Mouse (Mus musculus): ENCODE results near the gene Tnfsfm13. TPM values are rescaled to one million over a fixed set of nuclear protein-coding genes. Genes with fewer than 3 reads are reported as not detected.

Gene Tnfsfm13
- polyA plus RNA-seq, 1 experiment from 2014 or later = 1.1 TPM

- peaks cover 27% of the 10 kb centered on the region for H3K4me1 ChIP-seq (ENCODE audit: control insufficient read depth, low read depth, low read length)
- H3K27me3 ChIP-seq (ENCODE audit: control insufficient read depth, insufficient read depth, low read depth, low read length) = no peaks in the 10 kb centered on the region
- H3K4me3 ChIP-seq (ENCODE audit: low read depth, low read length) = no peak overlapping the region
- H3K36me3 ChIP-seq (ENCODE audit: control insufficient read depth, insufficient read depth) = no peaks in the 10 kb centered on the region
- 27% methylated on average over 5 of the region's 5 CpGs for WGBS (ENCODE audit: insufficient replicate concordance)
- no peak overlapping the region for H3K4me2 ChIP-seq (ENCODE audit: low read depth, low read length)
- H3K9me3 ChIP-seq (replicated peaks; ENCODE audit: control insufficient read depth, low read length) = no peaks in the 10 kb centered on the region
- H3K27ac ChIP-seq (ENCODE audit: low read length) = no peak overlapping the region; the same call in 1 of the 2 replicates
- peak; percentile 53 for ATAC-seq (ENCODE audit: low read depth)
- H3K9ac ChIP-seq (ENCODE audit: low read depth, low read length) = no peak overlapping the region
Observed at GRCm38 (mm10) chr11:69715929-69716328, 20.0 kb upstream of the Tnfsfm13 start.

- Histone ChIP-seq H3K36me3 (ENCODE audit: control insufficient read depth, insufficient read depth) (no peaks in the 10 kb centered on the region), H3K27ac (ENCODE audit: low read length) (peak overlapping the region; percentile 9; the same call in 1 of the 2 replicates), H3K9me3 (replicated peaks; ENCODE audit: control insufficient read depth, low read length) (no peaks in the 10 kb centered on the region), H3K9ac (ENCODE audit: low read depth, low read length) (no peak overlapping the region), H3K4me1 (ENCODE audit: control insufficient read depth, low read depth, low read length) (peaks cover 28% of the 10 kb centered on the region), H3K4me3 (ENCODE audit: low read depth, low read length) (no peak overlapping the region), H3K4me2 (ENCODE audit: low read depth, low read length) (no peak overlapping the region), H3K27me3 (ENCODE audit: control insufficient read depth, insufficient read depth, low read depth, low read length) (no peaks in the 10 kb centered on the region)
- WGBS (ENCODE audit: insufficient replicate concordance) = 59% methylated on average over 9 of the region's 9 CpGs
- ATAC-seq (ENCODE audit: low read depth) = no peak
Observed at GRCm38 (mm10) chr11:69715482-69715881, 19.6 kb upstream of the Tnfsfm13 start.

DNA sequence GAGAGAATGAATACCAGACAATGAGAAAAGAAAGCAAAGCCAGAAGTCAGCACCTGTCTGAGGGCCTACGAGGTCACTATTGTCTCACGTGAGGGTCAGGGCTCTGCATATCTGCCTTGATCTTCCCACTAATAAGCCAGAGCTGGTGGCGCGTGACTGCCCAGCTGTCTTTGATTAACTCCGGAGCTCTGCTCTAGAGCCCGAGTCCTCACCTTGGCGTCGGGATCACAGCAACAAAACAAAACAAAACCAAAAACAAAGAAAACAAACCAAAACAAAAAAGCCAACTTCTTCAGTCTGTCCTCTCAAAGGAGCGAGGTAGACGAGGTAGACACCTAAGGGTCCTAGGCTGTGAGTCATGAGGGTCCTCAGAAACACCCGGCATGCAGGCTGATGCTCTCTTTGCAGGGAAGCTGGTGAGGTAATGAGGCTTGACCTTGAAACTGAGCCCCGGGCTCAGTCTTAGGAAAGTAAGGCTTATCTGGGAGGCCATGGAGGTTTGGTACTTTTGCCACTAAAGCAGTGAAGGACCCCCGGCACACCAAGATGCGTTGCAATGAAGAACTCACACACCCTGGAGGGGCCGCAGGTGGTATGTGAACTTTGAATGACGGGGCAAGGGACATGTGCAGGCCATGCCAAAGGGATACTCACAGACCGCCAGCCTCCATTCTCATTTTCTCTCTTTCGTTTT lies 18.9 kb upstream of the Tnfsfm13 start:
- Histone ChIP-seq H3K9ac (ENCODE audit: low read depth, low read length) (no peak overlapping the region), H3K4me2 (ENCODE audit: low read depth, low read length) (no peak overlapping the region), H3K27me3 (ENCODE audit: control insufficient read depth, insufficient read depth, low read depth, low read length) (no peaks in the 10 kb centered on the region), H3K4me1 (ENCODE audit: control insufficient read depth, low read depth, low read length) (peaks cover 35% of the 10 kb centered on the region), H3K9me3 (replicated peaks; ENCODE audit: control insufficient read depth, low read length) (no peaks in the 10 kb centered on the region), H3K4me3 (ENCODE audit: low read depth, low read length) (no peak overlapping the region), H3K36me3 (ENCODE audit: control insufficient read depth, insufficient read depth) (no peaks in the 10 kb centered on the region), H3K27ac (ENCODE audit: low read length) (no peak overlapping the region)
- WGBS (ENCODE audit: insufficient replicate concordance) = 79% methylated on average over 18 of the region's 18 CpGs
- ATAC-seq (ENCODE audit: low read depth) = no peak

- no peaks in the 10 kb centered on the region for H3K27me3 ChIP-seq (ENCODE audit: control insufficient read depth, insufficient read depth, low read depth, low read length)
- H3K9ac ChIP-seq (ENCODE audit: low read depth, low read length) = no peak overlapping the region
- H3K4me1 ChIP-seq (ENCODE audit: control insufficient read depth, low read depth, low read length) = peaks cover 25% of the 10 kb centered on the region
- H3K27ac ChIP-seq (ENCODE audit: low read length) = no peak overlapping the region
- H3K4me2 ChIP-seq (ENCODE audit: low read depth, low read length) = no peak overlapping the region
- no peak overlapping the region for H3K4me3 ChIP-seq (ENCODE audit: low read depth, low read length)
- no peaks in the 10 kb centered on the region for H3K9me3 ChIP-seq (replicated peaks; ENCODE audit: control insufficient read depth, low read length)
- no peaks in the 10 kb centered on the region for H3K36me3 ChIP-seq (ENCODE audit: control insufficient read depth, insufficient read depth)
- no peak for ATAC-seq (ENCODE audit: low read depth)
- WGBS (ENCODE audit: insufficient replicate concordance) = 75% methylated on average over 20 of the region's 20 CpGs
Observed at GRCm38 (mm10) chr11:69712954-69713672, 17.2 kb upstream of the Tnfsfm13 start.

DNA sequence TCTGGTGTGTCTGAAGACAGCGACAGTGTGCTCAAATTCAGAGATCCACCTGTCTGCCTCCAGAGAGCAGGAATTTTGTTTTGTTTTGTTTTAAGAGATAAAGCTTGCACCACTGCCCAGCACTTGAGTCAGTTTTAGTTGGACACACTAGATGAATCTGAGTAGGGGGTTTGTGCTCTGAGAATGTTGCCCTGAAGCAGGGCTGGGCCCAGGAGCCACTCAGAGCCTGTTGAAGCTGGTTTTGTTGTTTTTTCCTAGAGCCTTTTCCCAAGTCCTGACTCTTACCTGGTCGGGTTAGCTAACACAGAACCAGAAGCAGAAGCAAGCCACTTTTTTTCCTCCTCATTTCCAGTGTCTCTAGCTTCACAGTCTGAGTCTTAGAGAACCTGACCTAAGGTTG lies 15.2 kb upstream of the Tnfsfm13 start:
- no peak for ATAC-seq (ENCODE audit: low read depth)
- Histone ChIP-seq H3K4me2 (ENCODE audit: low read depth, low read length) (no peak overlapping the region), H3K4me1 (ENCODE audit: control insufficient read depth, low read depth, low read length) (peaks cover 14% of the 10 kb centered on the region), H3K27me3 (ENCODE audit: control insufficient read depth, insufficient read depth, low read depth, low read length) (no peaks in the 10 kb centered on the region), H3K9me3 (replicated peaks; ENCODE audit: control insufficient read depth, low read length) (no peaks in the 10 kb centered on the region), H3K9ac (ENCODE audit: low read depth, low read length) (no peak overlapping the region), H3K4me3 (ENCODE audit: low read depth, low read length) (no peak overlapping the region), H3K27ac (ENCODE audit: low read length) (no peak overlapping the region), H3K36me3 (ENCODE audit: control insufficient read depth, insufficient read depth) (no peaks in the 10 kb centered on the region)
- 64% methylated on average over 2 of the region's 2 CpGs for WGBS (ENCODE audit: insufficient replicate concordance)

- Histone ChIP-seq H3K36me3 (ENCODE audit: control insufficient read depth, insufficient read depth) (no peaks in the 10 kb centered on the region), H3K4me1 (ENCODE audit: control insufficient read depth, low read depth, low read length) (peaks cover 12% of the 10 kb centered on the region), H3K4me2 (ENCODE audit: low read depth, low read length) (no peak overlapping the region), H3K27me3 (ENCODE audit: control insufficient read depth, insufficient read depth, low read depth, low read length) (no peaks in the 10 kb centered on the region), H3K9ac (ENCODE audit: low read depth, low read length) (no peak overlapping the region), H3K9me3 (replicated peaks; ENCODE audit: control insufficient read depth, low read length) (no peaks in the 10 kb centered on the region), H3K27ac (ENCODE audit: low read length) (0 out of 2 replicates have a peak overlapping the region, but pooled peaks have one; percentile 13), H3K4me3 (ENCODE audit: low read depth, low read length) (no peak overlapping the region)
- ATAC-seq (ENCODE audit: low read depth) = no peak
- WGBS (ENCODE audit: insufficient replicate concordance) = 55% methylated on average over 3 of the region's 3 CpGs
Observed at GRCm38 (mm10) chr11:69710470-69710869, 14.6 kb upstream of the Tnfsfm13 start.

- Histone ChIP-seq H3K27ac (ENCODE audit: low read length) (0 out of 2 replicates have a peak overlapping the region, but pooled peaks have one; percentile 13), H3K9ac (ENCODE audit: low read depth, low read length) (no peak overlapping the region), H3K27me3 (ENCODE audit: control insufficient read depth, insufficient read depth, low read depth, low read length) (no peaks in the 10 kb centered on the region), H3K4me2 (ENCODE audit: low read depth, low read length) (no peak overlapping the region), H3K9me3 (replicated peaks; ENCODE audit: control insufficient read depth, low read length) (no peaks in the 10 kb centered on the region), H3K36me3 (ENCODE audit: control insufficient read depth, insufficient read depth) (no peaks in the 10 kb centered on the region), H3K4me3 (ENCODE audit: low read depth, low read length) (no peak overlapping the region), H3K4me1 (ENCODE audit: control insufficient read depth, low read depth, low read length) (peaks cover 12% of the 10 kb centered on the region)
- WGBS (ENCODE audit: insufficient replicate concordance) = 41% methylated on average over 11 of the region's 11 CpGs
- ATAC-seq (ENCODE audit: low read depth) = peak; percentile 21; the same call in 1 of the 2 replicates
Observed at GRCm38 (mm10) chr11:69709554-69710446, 13.9 kb upstream of the Tnfsfm13 start.

- no peak overlapping the region for H3K9ac ChIP-seq (ENCODE audit: low read depth, low read length)
- no peak overlapping the region for H3K27ac ChIP-seq (ENCODE audit: low read length)
- no peak for ATAC-seq (ENCODE audit: low read depth)
- 75% methylated on average over 3 of the region's 3 CpGs for WGBS (ENCODE audit: insufficient replicate concordance)
- no peak overlapping the region for H3K4me2 ChIP-seq (ENCODE audit: low read depth, low read length)
- no peaks in the 10 kb centered on the region for H3K36me3 ChIP-seq (ENCODE audit: control insufficient read depth, insufficient read depth)
- H3K4me3 ChIP-seq (ENCODE audit: low read depth, low read length) = no peak overlapping the region
- no peaks in the 10 kb centered on the region for H3K27me3 ChIP-seq (ENCODE audit: control insufficient read depth, insufficient read depth, low read depth, low read length)
- peaks cover 12% of the 10 kb centered on the region for H3K4me1 ChIP-seq (ENCODE audit: control insufficient read depth, low read depth, low read length)
- H3K9me3 ChIP-seq (replicated peaks; ENCODE audit: control insufficient read depth, low read length) = no peaks in the 10 kb centered on the region
Observed at GRCm38 (mm10) chr11:69708614-69709265, 12.8 kb upstream of the Tnfsfm13 start.
